Mouse (Mus musculus): ENCODE data around the gene Snx3. TPM values are rescaled to one million over a fixed set of nuclear protein-coding genes. Genes with fewer than 3 reads are reported as not detected.

Snx3 gene
- polyA plus RNA-seq, 1 experiment from 2014 or later: 299 TPM

GRCm38 (mm10) chr10:42523556-42524162 lies 21.8 kb downstream of the Snx3 start:
- H3K27me3 ChIP-seq (replicated peaks; ENCODE audit: control insufficient read depth, insufficient read depth, low read length): no peaks in the 10 kb centered on the region
- no peak overlapping the region for H3K27ac ChIP-seq (ENCODE audit: low read length)
- H3K9me3 ChIP-seq (ENCODE audit: control insufficient read depth, low read length): no peaks in the 10 kb centered on the region
- no peak overlapping the region for H3K4me3 ChIP-seq (replicated peaks; ENCODE audit: low read length)
- peaks cover 5% of the 10 kb centered on the region for H3K4me1 ChIP-seq (replicated peaks; ENCODE audit: control insufficient read depth, insufficient read depth, low read length)
- H3K36me3 ChIP-seq (ENCODE audit: control insufficient read depth, insufficient read depth): peaks cover 5% of the 10 kb centered on the region; the same call in 1 of the 2 replicates
- WGBS: 28% methylated on average over 11 of the region's 11 CpGs
- H3K4me2 ChIP-seq (ENCODE audit: low read length): no peak overlapping the region
- H3K9ac ChIP-seq (replicated peaks; ENCODE audit: low read depth, low read length): no peak overlapping the region
- no peak for ATAC-seq

GRCm38 (mm10) chr10:42525682-42526081 lies 23.9 kb downstream of the Snx3 start:
- H3K36me3 ChIP-seq (ENCODE audit: control insufficient read depth, insufficient read depth): peaks cover 5% of the 10 kb centered on the region; the same call in 1 of the 2 replicates
- WGBS: 96% methylated on average over 3 of the region's 3 CpGs

GRCm38 (mm10) chr10:42533836-42534453 lies 32.1 kb downstream of the Snx3 start:
- Histone ChIP-seq H3K9ac (replicated peaks; ENCODE audit: low read depth, low read length) (no peak overlapping the region), H3K36me3 (ENCODE audit: control insufficient read depth, insufficient read depth) (no peaks in the 10 kb centered on the region; the same call in 1 of the 2 replicates), H3K9me3 (ENCODE audit: control insufficient read depth, low read length) (no peaks in the 10 kb centered on the region), H3K4me2 (ENCODE audit: low read length) (no peak overlapping the region), H3K4me3 (replicated peaks; ENCODE audit: low read length) (no peak overlapping the region), H3K27ac (ENCODE audit: low read length) (no peak overlapping the region), H3K27me3 (replicated peaks; ENCODE audit: control insufficient read depth, insufficient read depth, low read length) (no peaks in the 10 kb centered on the region), H3K4me1 (replicated peaks; ENCODE audit: control insufficient read depth, insufficient read depth, low read length) (no peaks in the 10 kb centered on the region)
- 92% methylated on average over 11 of the region's 11 CpGs for WGBS
- ATAC-seq: no peak

More at GRCm38 (mm10) chr10:42525682-42526081, 23.9 kb downstream of the Snx3 start:
- ATAC-seq: no peak
- H3K4me3 ChIP-seq (replicated peaks; ENCODE audit: low read length): no peak overlapping the region
- no peaks in the 10 kb centered on the region for H3K9me3 ChIP-seq (ENCODE audit: control insufficient read depth, low read length)
- H3K4me2 ChIP-seq (ENCODE audit: low read length): no peak overlapping the region
- H3K27ac ChIP-seq (ENCODE audit: low read length): no peak overlapping the region
- H3K27me3 ChIP-seq (replicated peaks; ENCODE audit: control insufficient read depth, insufficient read depth, low read length): no peaks in the 10 kb centered on the region
- H3K9ac ChIP-seq (replicated peaks; ENCODE audit: low read depth, low read length): no peak overlapping the region
- H3K4me1 ChIP-seq (replicated peaks; ENCODE audit: control insufficient read depth, insufficient read depth, low read length): peaks cover 5% of the 10 kb centered on the region

GRCm38 (mm10) chr10:42537571-42538316 lies 35.9 kb downstream of the Snx3 start:
- no peak overlapping the region for H3K27ac ChIP-seq (ENCODE audit: low read length)
- no peaks in the 10 kb centered on the region for H3K36me3 ChIP-seq (ENCODE audit: control insufficient read depth, insufficient read depth)
- no peaks in the 10 kb centered on the region for H3K9me3 ChIP-seq (ENCODE audit: control insufficient read depth, low read length)
- no peaks in the 10 kb centered on the region for H3K27me3 ChIP-seq (replicated peaks; ENCODE audit: control insufficient read depth, insufficient read depth, low read length)
- no peak overlapping the region for H3K4me2 ChIP-seq (ENCODE audit: low read length)
- no peak for ATAC-seq
- H3K9ac ChIP-seq (replicated peaks; ENCODE audit: low read depth, low read length): no peak overlapping the region
- 82% methylated on average over 9 of the region's 9 CpGs for WGBS
- no peaks in the 10 kb centered on the region for H3K4me1 ChIP-seq (replicated peaks; ENCODE audit: control insufficient read depth, insufficient read depth, low read length)
- H3K4me3 ChIP-seq (replicated peaks; ENCODE audit: low read length): no peak overlapping the region

GRCm38 (mm10) chr10:42545707-42546503 lies 44.1 kb downstream of the Snx3 start:
- 85% methylated on average over 6 of the region's 6 CpGs for WGBS
- no peak for ATAC-seq

GRCm38 (mm10) chr10:42546507-42546906 lies 44.7 kb downstream of the Snx3 start:
- no peak overlapping the region for H3K4me2 ChIP-seq (ENCODE audit: low read length)
- H3K9ac ChIP-seq (replicated peaks; ENCODE audit: low read depth, low read length): no peak overlapping the region
- H3K4me1 ChIP-seq (replicated peaks; ENCODE audit: control insufficient read depth, insufficient read depth, low read length): no peaks in the 10 kb centered on the region
- no peaks in the 10 kb centered on the region for H3K36me3 ChIP-seq (ENCODE audit: control insufficient read depth, insufficient read depth)
- H3K4me3 ChIP-seq (replicated peaks; ENCODE audit: low read length): no peak overlapping the region
- H3K9me3 ChIP-seq (ENCODE audit: control insufficient read depth, low read length): no peaks in the 10 kb centered on the region
- WGBS: 94% methylated on average over 3 of the region's 3 CpGs
- H3K27me3 ChIP-seq (replicated peaks; ENCODE audit: control insufficient read depth, insufficient read depth, low read length): no peaks in the 10 kb centered on the region
- no peak for ATAC-seq
- H3K27ac ChIP-seq (ENCODE audit: low read length): no peak overlapping the region

More at GRCm38 (mm10) chr10:42545707-42546503, 44.1 kb downstream of the Snx3 start:
- H3K4me3 ChIP-seq (replicated peaks; ENCODE audit: low read length): no peak overlapping the region
- no peaks in the 10 kb centered on the region for H3K27me3 ChIP-seq (replicated peaks; ENCODE audit: control insufficient read depth, insufficient read depth, low read length)
- H3K9me3 ChIP-seq (ENCODE audit: control insufficient read depth, low read length): no peaks in the 10 kb centered on the region
- no peak overlapping the region for H3K27ac ChIP-seq (ENCODE audit: low read length)
- H3K36me3 ChIP-seq (ENCODE audit: control insufficient read depth, insufficient read depth): no peaks in the 10 kb centered on the region
- no peaks in the 10 kb centered on the region for H3K4me1 ChIP-seq (replicated peaks; ENCODE audit: control insufficient read depth, insufficient read depth, low read length)
- no peak overlapping the region for H3K9ac ChIP-seq (replicated peaks; ENCODE audit: low read depth, low read length)
- no peak overlapping the region for H3K4me2 ChIP-seq (ENCODE audit: low read length)

- WGBS: 87% methylated on average over 5 of the region's 5 CpGs
- Histone ChIP-seq H3K9ac (replicated peaks; ENCODE audit: low read depth, low read length) (no peak overlapping the region), H3K27ac (ENCODE audit: low read length) (no peak overlapping the region), H3K9me3 (ENCODE audit: control insufficient read depth, low read length) (no peaks in the 10 kb centered on the region), H3K4me2 (ENCODE audit: low read length) (no peak overlapping the region), H3K4me3 (replicated peaks; ENCODE audit: low read length) (no peak overlapping the region), H3K27me3 (replicated peaks; ENCODE audit: control insufficient read depth, insufficient read depth, low read length) (no peaks in the 10 kb centered on the region), H3K4me1 (replicated peaks; ENCODE audit: control insufficient read depth, insufficient read depth, low read length) (no peaks in the 10 kb centered on the region; the same call in 1 of the 2 replicates), H3K36me3 (ENCODE audit: control insufficient read depth, insufficient read depth) (no peaks in the 10 kb centered on the region)
- no peak for ATAC-seq
Measured at GRCm38 (mm10) chr10:42559581-42560200, 57.9 kb downstream of the Snx3 start.

- Histone ChIP-seq H3K9ac (replicated peaks; ENCODE audit: low read depth, low read length) (no peak overlapping the region), H3K9me3 (ENCODE audit: control insufficient read depth, low read length) (no peaks in the 10 kb centered on the region), H3K4me3 (replicated peaks; ENCODE audit: low read length) (no peak overlapping the region), H3K36me3 (ENCODE audit: control insufficient read depth, insufficient read depth) (no peaks in the 10 kb centered on the region), H3K27me3 (replicated peaks; ENCODE audit: control insufficient read depth, insufficient read depth, low read length) (no peaks in the 10 kb centered on the region), H3K4me2 (ENCODE audit: low read length) (no peak overlapping the region), H3K27ac (ENCODE audit: low read length) (no peak overlapping the region), H3K4me1 (replicated peaks; ENCODE audit: control insufficient read depth, insufficient read depth, low read length) (0 out of 2 replicates have a peak, but pooled peaks cover 2% of the 10 kb centered on the region)
- ATAC-seq: no peak
- 19% methylated on average over 12 of the region's 12 CpGs for WGBS
Measured at GRCm38 (mm10) chr10:42562272-42562671, 60.4 kb downstream of the Snx3 start.
